Mouse (Mus musculus) intestine, embryonic 14.5 days (tissue): ENCODE measurements around the gene Hunk. TPM values are rescaled to one million over a fixed set of nuclear protein-coding genes. Genes with fewer than 3 reads are reported as not detected.

ENCODE experiments used
- ATAC-seq: fragments of 200-750 bp; cut with Nextera tagmentation; replicated peaks from 2 replicates; pipeline ENCODE4 v1.8.0; 2017; ENCODE audit warnings: low read depth, moderate number of reproducible peaks, moderate TSS enrichment, moderate library complexity; ENCODE audit not compliant: low FRiP score, low TSS enrichment
- DNase-seq: peaks from one replicate; pipeline ENCODE4 v3.0.0-alpha.2; 2018; ENCODE audit warnings: low spot score
- H3K27ac ChIP-seq: fragments of 300-500 bp; sonication (generic); 2 replicates; pipeline ENCODE4 v1.5.1; 2014; ENCODE audit warnings: low read depth, mild to moderate bottlenecking, control low read depth
- H3K27me3 ChIP-seq: fragments of 300-500 bp; sonication (generic); replicated peaks from 2 replicates; pipeline ENCODE4 v1.6.1; 2014; ENCODE audit warnings: low read length, control low read depth; ENCODE audit not compliant: control insufficient read depth, insufficient read depth
- H3K36me3 ChIP-seq: fragments of 300-500 bp; sonication (generic); 2 replicates; pipeline ENCODE4 v1.6.1; 2014; ENCODE audit warnings: low read length, control low read depth; ENCODE audit not compliant: control insufficient read depth, insufficient read depth
- H3K4me1 ChIP-seq: fragments of 300-500 bp; sonication (generic); replicated peaks from 2 replicates; pipeline ENCODE4 v1.6.1; 2014; ENCODE audit warnings: low read length, control low read depth, mixed read lengths; ENCODE audit not compliant: control insufficient read depth, insufficient read depth
- H3K4me2 ChIP-seq: fragments of 300-500 bp; sonication (generic); 2 replicates; pipeline ENCODE4 v1.6.1; 2014; ENCODE audit warnings: low read length
- H3K4me3 ChIP-seq: fragments of 300-500 bp; sonication (generic); 2 replicates; pipeline ENCODE4 v1.5.1; 2014; ENCODE audit warnings: low read depth, low read length, control low read depth, mixed read lengths
- H3K9ac ChIP-seq: fragments of 300-500 bp; sonication (generic); 2 replicates; pipeline ENCODE4 v1.6.1; 2014; ENCODE audit warnings: mild to moderate bottlenecking, low read length
- H3K9me3 ChIP-seq: fragments of 300-500 bp; sonication (generic); 2 replicates; pipeline ENCODE4 v1.6.1; 2016; ENCODE audit warnings: low read length, control low read depth; ENCODE audit not compliant: control insufficient read depth
- WGBS: fragments of 180-500 bp; shearing (Covaris S2); extraction: QIAGEN DNeasy Blood & Tissue Kit; methylation state at CpG from one replicate; pipeline ENCODE4 v1.1.7; 2014; 5-methylcytosine and 5-hydroxymethylcytosine counted together
- polyA plus RNA-seq: library from polyadenylated mRNA; unstranded; fragments of >200 nt; fragmentation: Nextera tagmentation; extraction: Ambion mirVana; gene quantifications from 2 replicates; pipeline ENCODE4 v1.2.1, GENCODE M21; 2014

Hunk gene
- polyA plus RNA-seq, 1 experiment from 2014 or later, result 11.0 TPM

DNA sequence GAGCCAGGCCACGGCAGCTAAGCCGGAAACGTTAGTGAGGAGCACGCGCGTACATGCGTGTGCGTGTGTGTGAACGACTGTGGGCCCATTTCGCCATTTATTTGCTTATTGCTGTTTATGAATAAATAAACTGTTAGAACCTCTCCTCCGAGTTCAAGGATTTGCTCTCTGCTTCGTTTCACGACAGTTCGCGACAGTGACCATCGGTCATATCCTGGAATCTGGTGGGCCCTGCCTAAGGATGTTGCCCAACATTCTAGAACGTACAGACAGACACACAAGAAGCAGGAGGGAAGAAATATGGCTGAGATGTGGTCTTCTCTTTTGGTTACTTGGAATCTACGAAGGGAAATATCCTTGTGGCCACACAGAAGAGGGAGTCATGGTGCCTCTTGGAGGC, 138.6 kb downstream of the Hunk start:
- Histone ChIP-seq H3K27ac (no peak overlapping the region), H3K27me3 (no peaks in the 10 kb centered on the region), H3K4me1 (peaks cover 23% of the 10 kb centered on the region; the same call in 1 of the 2 replicates), H3K4me2 (no peak overlapping the region), H3K36me3 (no peaks in the 10 kb centered on the region), H3K4me3 (no peak overlapping the region), H3K9ac (no peak overlapping the region), H3K9me3 (no peaks in the 10 kb centered on the region)
- no peak for ATAC-seq
- WGBS, result 94% methylated on average over 18 of the region's 18 CpGs
- DNase-seq, result no peak

DNA sequence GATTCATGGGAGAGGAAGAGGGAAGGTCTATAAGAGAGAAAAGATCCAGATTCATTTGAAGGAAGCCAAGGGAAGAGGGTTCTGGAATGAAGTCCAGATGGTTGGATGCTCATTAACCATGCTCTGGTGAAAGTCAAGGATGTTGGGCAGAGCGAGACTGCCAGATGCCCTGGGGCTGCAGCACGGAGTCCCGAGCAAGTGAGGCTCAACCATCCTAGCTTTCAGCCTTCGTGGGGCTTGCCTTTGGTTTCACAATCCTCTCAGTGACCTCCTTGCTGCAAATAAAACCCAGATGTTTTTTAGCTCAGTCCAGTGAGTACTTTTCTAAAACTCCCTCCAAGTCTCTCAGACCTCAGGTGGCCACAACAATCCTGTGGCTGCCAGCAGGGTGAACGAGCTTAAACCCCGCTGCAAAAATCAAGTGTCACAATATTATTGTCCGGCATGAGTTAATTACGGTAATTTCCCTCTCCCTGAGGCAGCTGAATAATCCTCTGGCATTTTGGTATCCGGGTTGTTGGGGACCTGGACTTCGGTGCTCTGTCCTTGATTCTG, 147.4 kb downstream of the Hunk start:
- H3K4me3 ChIP-seq, result no peak overlapping the region
- H3K4me2 ChIP-seq, result no peak overlapping the region
- H3K36me3 ChIP-seq, result no peaks in the 10 kb centered on the region
- H3K4me1 ChIP-seq, result no peaks in the 10 kb centered on the region
- no peaks in the 10 kb centered on the region for H3K9me3 ChIP-seq
- WGBS, result 62% methylated on average over 10 of the region's 10 CpGs
- H3K27ac ChIP-seq, result no peak overlapping the region
- no peak for ATAC-seq
- no peak overlapping the region for H3K9ac ChIP-seq
- H3K27me3 ChIP-seq, result no peaks in the 10 kb centered on the region
- DNase-seq, result no peak

DNA sequence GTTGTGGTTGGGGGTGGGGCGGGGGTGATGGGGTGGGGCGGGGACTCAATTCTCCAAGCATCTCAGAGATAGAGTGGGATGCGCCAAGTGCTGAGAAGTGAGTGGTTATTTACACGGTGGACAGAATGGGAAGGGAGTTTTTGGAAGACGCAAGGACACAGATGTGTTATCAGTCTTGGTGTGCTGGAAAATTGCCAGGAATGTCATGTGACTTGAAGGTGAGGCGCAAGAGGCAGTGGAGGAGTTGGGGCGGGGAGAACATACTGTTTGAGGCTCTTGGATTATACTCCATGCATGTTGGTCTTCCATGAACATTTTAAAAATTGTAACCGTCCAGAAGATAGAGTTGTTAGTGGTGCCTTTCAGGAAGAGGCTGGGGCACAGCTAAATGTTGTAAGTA, 148.8 kb downstream of the Hunk start:
- Histone ChIP-seq H3K4me3 (no peak overlapping the region), H3K27me3 (no peaks in the 10 kb centered on the region), H3K36me3 (no peaks in the 10 kb centered on the region), H3K27ac (no peak overlapping the region), H3K9me3 (no peaks in the 10 kb centered on the region), H3K4me2 (no peak overlapping the region), H3K9ac (no peak overlapping the region), H3K4me1 (no peaks in the 10 kb centered on the region)
- 70% methylated on average over 8 of the region's 8 CpGs for WGBS
- ATAC-seq, result no peak
- no peak for DNase-seq

DNA sequence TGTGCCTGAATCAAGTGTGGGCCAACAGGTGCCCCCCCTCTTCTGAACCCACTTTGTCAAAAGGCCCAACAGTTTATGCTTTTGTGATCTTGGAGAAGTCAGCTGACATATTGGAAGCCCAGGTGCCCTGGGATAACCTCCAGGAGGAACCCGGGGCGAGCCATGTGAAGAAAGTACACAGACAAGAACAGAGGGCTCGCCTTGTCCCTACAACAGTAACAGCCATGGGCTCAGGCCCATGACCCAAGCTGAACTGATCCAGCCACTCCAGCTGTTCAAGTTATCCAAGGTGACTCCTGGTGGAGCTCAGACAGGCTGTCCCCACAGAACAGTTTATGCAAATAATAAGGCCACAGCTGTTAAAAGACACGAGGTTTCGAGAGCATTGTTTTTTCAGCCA, 153.1 kb downstream of the Hunk start:
- Histone ChIP-seq H3K9ac (no peak overlapping the region), H3K4me2 (no peak overlapping the region), H3K4me3 (no peak overlapping the region), H3K36me3 (no peaks in the 10 kb centered on the region), H3K9me3 (no peaks in the 10 kb centered on the region), H3K27me3 (no peaks in the 10 kb centered on the region), H3K4me1 (peaks cover under 1% of the 10 kb centered on the region; the same call in 1 of the 2 replicates), H3K27ac (no peak overlapping the region)
- no peak for ATAC-seq
- no peak for DNase-seq
- WGBS, result 77% methylated on average over 5 of the region's 5 CpGs

DNA sequence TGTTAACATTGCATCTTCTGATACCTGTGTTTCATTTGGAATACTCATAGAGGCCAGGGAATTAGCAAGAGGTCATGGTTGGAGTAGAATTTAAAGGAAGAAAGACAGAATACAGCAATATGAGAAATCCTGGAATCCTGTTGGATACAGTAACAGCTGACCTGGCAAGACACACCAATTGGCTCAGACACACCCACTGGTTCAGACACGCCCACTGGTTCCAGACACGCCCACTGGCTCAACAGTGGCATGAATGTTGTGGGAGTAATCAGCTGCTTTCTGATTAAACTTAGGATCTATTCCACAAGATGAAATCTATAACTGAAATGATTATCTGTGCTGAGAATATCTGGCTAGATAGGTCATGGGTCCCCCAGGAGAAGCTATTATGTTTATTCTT, 155.4 kb downstream of the Hunk start:
- no peak for ATAC-seq

DNA sequence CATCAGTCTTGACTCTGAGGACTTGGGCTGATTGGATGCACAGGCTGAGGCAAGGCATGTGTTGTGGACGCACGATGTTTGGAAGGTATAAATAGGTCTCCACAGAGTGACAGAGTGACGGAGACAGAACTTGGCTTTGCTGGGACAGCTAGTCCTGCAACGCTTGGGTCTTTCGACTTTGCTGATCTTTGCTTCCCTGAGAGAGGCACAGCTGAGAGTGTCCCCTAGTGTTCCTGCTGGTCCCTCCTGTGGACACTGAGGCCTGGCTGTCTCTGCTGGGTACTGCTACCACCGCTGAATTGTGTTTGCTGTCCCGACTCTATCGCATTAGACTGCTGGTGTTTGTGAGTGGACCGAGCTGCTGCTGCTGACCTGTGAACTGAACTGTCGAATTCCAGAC, 156.6 kb downstream of the Hunk start:
- DNase-seq (no peak), ATAC-seq (no peak)
- Histone ChIP-seq H3K9ac (no peak overlapping the region), H3K27ac (no peak overlapping the region), H3K27me3 (no peaks in the 10 kb centered on the region), H3K36me3 (no peaks in the 10 kb centered on the region), H3K9me3 (no peaks in the 10 kb centered on the region), H3K4me3 (no peak overlapping the region), H3K4me1 (peaks cover 12% of the 10 kb centered on the region; the same call in 1 of the 2 replicates), H3K4me2 (no peak overlapping the region)
- 55% methylated on average over 10 of the region's 10 CpGs for WGBS

More for the DNA sequence above, 155.4 kb downstream of the Hunk start:
- no peaks in the 10 kb centered on the region for H3K9me3 ChIP-seq
- no peak overlapping the region for H3K4me3 ChIP-seq
- no peak overlapping the region for H3K9ac ChIP-seq
- H3K27me3 ChIP-seq, result no peaks in the 10 kb centered on the region
- peaks cover 12% of the 10 kb centered on the region; the same call in 1 of the 2 replicates for H3K4me1 ChIP-seq
- no peak overlapping the region for H3K4me2 ChIP-seq
- no peak overlapping the region for H3K27ac ChIP-seq
- 70% methylated on average over 2 of the region's 2 CpGs for WGBS
- H3K36me3 ChIP-seq, result no peaks in the 10 kb centered on the region
- no peak for DNase-seq

DNA sequence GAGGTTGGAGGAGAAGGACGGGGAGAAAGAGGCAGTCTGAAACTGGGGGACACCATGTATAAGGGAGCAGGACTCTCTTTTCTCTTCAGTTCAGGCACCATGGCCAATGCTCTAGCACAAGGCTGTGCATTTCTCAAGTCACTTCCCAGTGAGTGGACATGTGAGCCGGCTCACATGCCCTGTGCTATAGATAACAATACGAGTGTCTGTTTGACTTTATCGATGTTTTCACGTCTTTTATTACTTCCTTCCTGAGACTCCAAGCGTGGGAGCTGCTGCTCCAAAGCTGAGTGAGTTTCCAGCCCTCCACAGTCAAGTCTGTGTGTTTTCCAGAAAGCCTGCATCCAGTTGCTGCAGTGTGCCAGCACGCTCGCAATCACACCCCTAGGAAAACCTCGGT, 158.4 kb downstream of the Hunk start:
- H3K27ac ChIP-seq, result no peak overlapping the region
- H3K4me3 ChIP-seq, result no peak overlapping the region
- peaks cover 12% of the 10 kb centered on the region; the same call in 1 of the 2 replicates for H3K4me1 ChIP-seq
- H3K9me3 ChIP-seq, result no peaks in the 10 kb centered on the region
- ATAC-seq (no peak), DNase-seq (no peak)
- 38% methylated on average over 9 of the region's 9 CpGs for WGBS
- no peaks in the 10 kb centered on the region for H3K36me3 ChIP-seq
- H3K9ac ChIP-seq, result no peak overlapping the region
- no peaks in the 10 kb centered on the region for H3K27me3 ChIP-seq
- no peak overlapping the region for H3K4me2 ChIP-seq

DNA sequence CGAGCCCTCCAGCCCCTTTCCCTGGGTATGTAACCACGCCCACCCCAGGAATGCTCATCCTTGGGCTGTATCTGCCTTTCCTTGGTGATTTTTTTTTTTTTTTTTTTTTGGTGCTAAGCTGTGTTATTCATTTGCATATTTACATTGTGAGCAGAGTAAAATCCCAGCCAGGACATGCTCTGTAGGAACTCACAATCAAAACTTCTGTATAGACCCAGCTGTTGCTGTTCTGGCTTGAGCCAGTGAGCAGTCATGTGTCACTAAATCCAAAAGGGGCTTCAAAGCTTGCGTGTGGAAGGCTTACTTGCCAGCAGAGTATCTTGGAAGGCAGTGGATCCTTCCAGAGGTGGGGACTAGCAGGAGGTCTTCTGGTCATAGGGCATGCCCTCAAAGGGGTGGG, 159.7 kb downstream of the Hunk start:
- no peak overlapping the region for H3K4me3 ChIP-seq
- no peaks in the 10 kb centered on the region for H3K9me3 ChIP-seq
- H3K4me1 ChIP-seq, result peaks cover 12% of the 10 kb centered on the region; the same call in 1 of the 2 replicates
- H3K27ac ChIP-seq, result no peak overlapping the region
- H3K4me2 ChIP-seq, result no peak overlapping the region
- H3K9ac ChIP-seq, result no peak overlapping the region
- no peak for ATAC-seq
- no peak for DNase-seq
- no peaks in the 10 kb centered on the region for H3K27me3 ChIP-seq
- WGBS, result 54% methylated on average over 3 of the region's 3 CpGs
- no peaks in the 10 kb centered on the region for H3K36me3 ChIP-seq

DNA sequence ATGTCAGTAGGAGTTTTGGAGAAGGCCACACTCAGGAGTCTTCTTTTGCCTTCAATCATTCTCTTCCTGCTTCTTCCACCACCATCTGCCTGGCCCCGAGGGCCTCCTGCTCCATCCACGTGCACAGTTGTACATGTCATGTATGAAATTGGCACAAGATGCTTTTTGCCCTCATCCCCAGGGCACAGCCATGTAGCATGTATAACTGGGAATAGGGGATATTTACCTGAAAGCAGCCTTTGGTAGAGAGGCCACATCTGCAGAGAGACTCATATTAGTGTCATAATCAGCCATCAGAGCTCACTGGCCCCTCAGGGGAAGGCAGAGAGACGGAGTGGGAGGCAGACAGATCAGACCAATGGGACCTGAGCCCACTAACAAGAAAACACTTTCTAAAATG, 160.8 kb downstream of the Hunk start:
- no peak for ATAC-seq
- Histone ChIP-seq H3K4me1 (peaks cover 12% of the 10 kb centered on the region; the same call in 1 of the 2 replicates), H3K27me3 (no peaks in the 10 kb centered on the region), H3K36me3 (no peaks in the 10 kb centered on the region), H3K4me3 (no peak overlapping the region), H3K9me3 (no peaks in the 10 kb centered on the region), H3K27ac (no peak overlapping the region), H3K4me2 (no peak overlapping the region), H3K9ac (no peak overlapping the region)
- 92% methylated on average over 3 of the region's 3 CpGs for WGBS
- no peak for DNase-seq
